Mouse (Mus musculus): ENCODE data around the gene Ggact.

Ggact gene

GRCm38 (mm10) chr14:122865462-122866129 lies 48.0 kb downstream of the Ggact start:
- DNase-seq (ENCODE audit: low spot score), result no peak

DNA sequence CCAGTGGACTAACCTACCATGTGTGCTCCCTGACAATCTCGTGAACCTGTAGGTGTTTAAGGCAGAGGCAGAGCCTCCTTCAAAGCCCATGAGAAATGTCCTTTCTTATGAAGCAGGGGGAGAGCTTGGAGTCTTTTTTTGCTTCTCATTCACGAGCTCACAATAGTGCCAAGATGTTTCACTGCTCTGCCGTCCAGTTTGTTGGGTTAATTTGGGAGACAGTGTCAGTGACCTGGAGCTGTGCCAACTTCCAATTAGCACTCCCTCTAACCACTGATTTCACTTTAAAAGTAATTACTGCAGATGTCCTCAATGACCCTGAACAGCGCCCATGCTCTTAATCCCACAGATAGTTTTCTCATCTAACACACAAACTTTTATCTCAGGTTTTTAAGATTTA lies 50.9 kb downstream of the Ggact start:
- DNase-seq (ENCODE audit: low spot score), result no peak

DNA sequence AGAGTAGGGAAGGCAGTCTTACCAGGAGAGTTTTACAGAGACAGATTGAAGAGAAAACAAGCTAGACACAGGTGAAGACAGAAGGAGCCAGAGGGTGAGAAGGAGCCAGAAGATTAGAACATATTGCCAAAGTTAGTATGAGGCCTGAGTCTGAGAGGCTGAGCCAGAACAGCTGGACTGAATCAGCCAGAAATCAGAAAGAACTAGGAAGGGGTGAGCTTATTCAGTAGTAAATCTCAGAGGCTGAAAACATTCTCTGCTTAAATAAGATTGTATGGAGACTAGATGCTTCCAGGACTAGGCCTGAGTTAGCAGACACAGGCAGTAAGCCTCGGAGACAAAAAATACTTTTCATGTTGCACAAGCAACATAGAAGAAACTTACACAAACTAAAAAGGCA lies 53.8 kb downstream of the Ggact start:
- DNase-seq (ENCODE audit: low spot score), result no peak

GRCm38 (mm10) chr14:122852506-122853057 lies 61.0 kb downstream of the Ggact start:
- DNase-seq (ENCODE audit: low spot score), result no peak

GRCm38 (mm10) chr14:122837018-122837417 lies 76.5 kb downstream of the Ggact start:
- DNase-seq (ENCODE audit: low spot score), result no peak

GRCm38 (mm10) chr14:122836221-122836620 lies 77.3 kb downstream of the Ggact start:
- DNase-seq (ENCODE audit: low spot score), result no peak

DNA sequence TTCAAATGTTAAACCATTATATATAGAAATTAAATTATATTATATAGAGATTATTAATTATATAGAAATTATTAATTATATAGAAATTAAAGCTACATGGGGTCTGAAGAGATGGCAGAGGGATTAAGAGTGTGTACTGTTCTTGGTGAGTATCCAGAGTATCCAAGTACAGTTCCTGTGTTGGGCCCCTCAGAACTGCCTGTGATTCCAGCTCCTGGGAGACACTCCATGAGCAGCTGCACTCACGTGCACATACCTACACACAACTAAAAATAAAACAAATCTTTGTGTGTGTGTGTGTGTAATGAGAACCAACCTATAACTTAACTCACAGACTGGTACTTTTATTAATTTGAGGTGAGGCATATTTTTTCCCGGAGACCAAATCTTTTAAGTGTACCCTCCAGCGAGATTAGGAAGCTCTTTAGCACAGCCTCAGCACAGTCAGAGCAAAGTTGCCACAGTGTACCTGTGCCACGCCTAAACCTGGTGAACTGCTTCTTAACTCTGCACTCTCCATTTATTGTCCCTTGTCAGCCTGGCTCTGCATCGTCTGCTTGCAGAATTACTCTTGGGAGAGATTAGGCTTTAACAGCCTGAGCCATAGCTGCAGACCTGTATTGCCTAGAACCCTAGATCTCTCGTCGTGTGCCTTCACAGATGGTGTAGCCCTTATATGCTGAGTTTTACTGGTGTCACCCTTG lies 77.9 kb downstream of the Ggact start:
- no peak for DNase-seq (ENCODE audit: low spot score)

GRCm38 (mm10) chr14:122834753-122835152 lies 78.8 kb downstream of the Ggact start:
- no peak for DNase-seq (ENCODE audit: low spot score)

GRCm38 (mm10) chr14:122833666-122834065 lies 79.9 kb downstream of the Ggact start:
- DNase-seq (ENCODE audit: low spot score), result no peak

- no peak for DNase-seq (ENCODE audit: low spot score)
Measured at GRCm38 (mm10) chr14:122830433-122830832, 83.1 kb downstream of the Ggact start.

DNA sequence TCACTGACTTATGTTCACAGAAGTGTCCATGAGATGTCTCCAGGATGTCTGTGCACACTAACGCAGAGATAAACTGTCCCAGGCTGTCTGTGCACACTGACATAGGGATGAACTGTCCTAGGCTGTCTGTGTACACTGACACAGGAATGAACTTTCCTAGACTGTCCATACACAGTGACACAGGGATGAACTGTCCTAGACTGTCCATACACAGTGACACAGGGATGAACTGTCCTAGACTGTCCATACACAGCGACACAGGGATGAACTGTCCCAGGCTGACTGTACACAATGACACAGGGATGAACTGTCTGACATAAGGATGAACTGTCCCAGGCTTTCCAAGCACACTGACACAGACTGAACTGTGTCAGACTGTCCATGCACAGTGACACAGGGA lies 88.1 kb downstream of the Ggact start:
- DNase-seq (ENCODE audit: low spot score), result no peak

GRCm38 (mm10) chr14:122823791-122824190 lies 89.8 kb downstream of the Ggact start:
- no peak for DNase-seq (ENCODE audit: low spot score)

GRCm38 (mm10) chr14:122821002-122821401 lies 92.6 kb downstream of the Ggact start:
- DNase-seq (ENCODE audit: low spot score), result no peak

DNA sequence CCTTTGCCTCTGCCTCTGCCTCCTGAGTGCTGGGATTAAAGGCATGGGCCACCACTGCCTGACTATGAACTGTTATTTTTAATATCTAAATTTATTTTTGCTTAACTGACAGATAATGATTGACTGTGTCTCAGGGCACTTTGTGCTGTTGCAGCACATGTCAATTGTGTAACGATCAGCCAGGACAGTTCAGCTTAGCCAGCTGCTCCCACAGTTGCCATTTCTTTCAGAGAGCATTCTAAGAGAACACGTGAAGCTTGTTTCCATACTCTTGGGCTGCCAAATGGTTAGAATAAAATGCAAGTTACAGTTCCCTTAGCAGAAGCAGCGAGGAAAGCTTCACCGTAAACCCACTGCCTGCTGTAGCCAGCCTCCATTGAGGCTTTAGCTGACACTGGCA lies 113.3 kb downstream of the Ggact start:
- DNase-seq (ENCODE audit: low spot score), result no peak

DNA sequence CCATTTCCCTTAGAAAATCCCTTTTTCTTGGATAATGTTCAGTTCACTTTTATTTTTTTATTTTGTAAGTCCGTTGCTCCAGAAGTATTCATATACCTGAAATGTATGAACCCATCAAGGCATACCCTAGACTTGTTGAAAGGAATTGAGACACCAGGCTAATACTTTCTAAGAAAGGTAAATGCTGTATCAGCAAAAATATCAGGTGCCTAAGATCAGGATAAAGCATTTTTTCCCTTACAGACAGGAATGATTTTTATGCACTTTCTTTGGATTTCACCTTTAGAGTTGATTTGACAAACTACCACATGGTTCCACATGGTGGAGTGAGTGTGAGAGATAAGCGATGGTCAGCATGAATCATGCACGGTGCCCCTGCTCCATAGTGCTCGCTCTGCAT lies 120.2 kb downstream of the Ggact start:
- DNase-seq (ENCODE audit: low spot score), result no peak

- DNase-seq (ENCODE audit: low spot score), result no peak
Measured at GRCm38 (mm10) chr14:122790111-122790510, 123.4 kb downstream of the Ggact start.

DNA sequence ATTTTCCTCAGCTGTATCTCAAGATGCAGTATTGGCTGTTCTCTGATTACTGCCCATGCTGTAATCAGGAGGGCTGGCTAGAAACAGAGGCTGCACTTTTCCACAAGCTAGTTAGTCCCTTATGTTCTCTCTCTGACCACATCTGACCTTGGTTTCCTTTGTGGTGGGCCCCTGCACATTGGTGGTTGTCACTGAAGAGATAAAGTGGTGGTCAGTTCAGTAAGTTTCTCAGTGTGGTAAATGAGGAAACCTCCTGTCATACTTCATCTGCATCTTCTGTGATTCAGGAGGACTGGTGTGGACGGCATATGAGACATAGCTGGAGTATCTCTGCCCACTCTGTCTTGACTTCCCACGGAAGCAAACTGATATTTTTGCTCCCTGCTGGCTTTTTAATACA lies 125.4 kb downstream of the Ggact start:
- no peak for DNase-seq (ENCODE audit: low spot score)

DNA sequence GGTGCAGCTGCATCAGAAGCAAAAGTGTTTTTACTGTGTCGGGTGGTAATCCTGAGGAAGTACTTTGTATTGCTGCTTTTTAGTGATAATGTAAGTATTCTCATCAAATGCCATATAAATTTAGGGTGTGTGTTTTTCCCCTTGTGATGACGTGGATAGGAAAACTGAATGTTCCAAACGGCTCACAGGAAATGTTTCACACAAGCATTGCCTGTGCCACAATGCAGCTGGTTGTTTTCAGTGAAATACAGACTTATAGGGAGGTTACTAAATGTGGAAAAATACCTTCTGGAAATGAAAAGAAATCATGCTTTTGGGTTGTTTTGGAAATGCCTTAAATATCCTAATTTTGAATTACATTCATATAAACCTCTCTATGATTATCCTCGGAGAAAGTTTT lies 128.9 kb downstream of the Ggact start:
- no peak for DNase-seq (ENCODE audit: low spot score)

DNA sequence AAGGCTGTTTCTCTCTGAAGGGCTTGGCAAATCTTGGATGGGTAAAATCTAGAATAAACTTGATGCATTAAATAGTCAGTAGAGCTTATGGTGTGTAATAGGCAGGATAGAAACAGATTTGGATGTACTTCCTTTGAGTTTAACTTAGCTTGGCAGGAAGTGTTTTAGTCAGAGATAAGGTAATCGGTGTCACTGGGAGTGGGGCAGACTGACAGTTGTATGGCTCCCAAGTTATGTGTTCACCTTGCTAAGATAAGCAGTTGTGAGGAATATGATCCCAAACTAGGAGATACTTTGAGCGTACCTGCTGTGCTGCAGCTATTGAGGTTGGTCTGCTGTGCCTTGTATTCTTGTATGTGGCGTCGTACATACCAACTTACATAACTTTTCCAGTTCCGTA lies 147.1 kb downstream of the Ggact start:
- DNase-seq (ENCODE audit: low spot score), result no peak

Data from ovary, postnatal 36 days (tissue).